Mouse (Mus musculus) right cerebral cortex, adult 2 months (tissue): Measurements from ENCODE around the gene Ttc26.
"Not testable (repeated sequence)": the region's sequence is repeated elsewhere in the genome, so short reads cannot be mapped to it uniquely, and the experiment has no call there.

ENCODE experiments used
- DNase-seq, 2 experiments: peaks; one replicate each; pipeline ENCODE4 v3.0.0; 2021 to 2022; ENCODE audit warnings: low spot score in 2 of 2

The Ttc26 gene

GRCm38 (mm10) chr6:38456425-38456824, 75.2 kb downstream of the Ttc26 start:
- DNase-seq = not testable (repeated sequence)

DNA sequence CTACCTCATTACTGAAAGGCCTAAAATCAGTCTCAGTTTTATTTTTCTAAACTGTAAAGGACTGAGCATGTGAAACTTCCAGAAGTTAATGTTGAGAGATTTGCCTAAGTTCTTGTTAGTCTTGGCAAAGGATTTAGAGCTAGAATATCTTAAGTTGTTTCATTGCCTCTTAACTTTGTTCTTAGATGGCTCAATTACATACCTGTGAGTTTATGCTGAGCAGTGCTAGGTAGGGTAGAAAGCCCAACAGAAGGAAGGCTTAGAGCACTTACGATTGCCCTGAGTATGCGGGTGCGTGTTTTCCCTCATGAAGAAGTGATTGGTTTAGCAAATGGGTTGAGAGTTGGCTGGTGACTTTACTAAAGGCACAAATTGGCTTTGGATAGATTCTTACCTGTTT, 76.8 kb downstream of the Ttc26 start:
- no peak for DNase-seq

- DNase-seq = no peak
Measured at GRCm38 (mm10) chr6:38469591-38469990, 88.3 kb downstream of the Ttc26 start.
